Mouse (Mus musculus): Measurements from ENCODE around the gene Acmsd. TPM values are rescaled to one million over a fixed set of nuclear protein-coding genes. Genes with fewer than 3 reads are reported as not detected.

Acmsd gene
- polyA plus RNA-seq, 2 experiments, result 4.5 to 7.1 TPM

- WGBS (ENCODE audit: insufficient replicate concordance), result 38% methylated on average over 2 of the region's 2 CpGs
Observed at GRCm38 (mm10) chr1:127780849-127781248, 51.6 kb downstream of the Acmsd start.

GRCm38 (mm10) chr1:127783862-127784261 lies 54.6 kb downstream of the Acmsd start:
- DNase-seq (ENCODE audit: low read depth in 3 of 3, low spot score in 3 of 3), result no peak
- no peaks in the 10 kb centered on the region for H3K9me3 ChIP-seq (ENCODE audit: control insufficient read depth, low read length)
- H3K4me3 ChIP-seq (ENCODE audit: insufficient read depth in 1 of 2, low read depth in 2 of 2, low read length in 2 of 2), result no peak overlapping the region
- H3K9ac ChIP-seq (replicated peaks), result no peak overlapping the region
- peaks cover 20 to 24% of the 10 kb centered on the region in 2 experiments for H3K4me1 ChIP-seq (replicated peaks; ENCODE audit: control insufficient read depth in 2 of 2, insufficient read depth in 2 of 2, low read length in 1 of 2)
- ATAC-seq (ENCODE audit: insufficient read depth), result no peak
- no peaks in the 10 kb centered on the region for H3K27me3 ChIP-seq (ENCODE audit: control insufficient read depth, insufficient read depth, low read length)
- no peak overlapping the region for H3K27ac ChIP-seq
- peaks cover 13% of the 10 kb centered on the region for H3K36me3 ChIP-seq (replicated peaks; ENCODE audit: control insufficient read depth, insufficient read depth, low read depth)
- no peak for TF ChIP-seq EP300 (IDR thresholded peaks at IDR 0.05; ENCODE audit: low read depth)
- no peak for TF ChIP-seq CTCF (IDR thresholded peaks at IDR 0.05; ENCODE audit: low read depth)
- H3K4me2 ChIP-seq (ENCODE audit: low read depth), result no peak overlapping the region

More at GRCm38 (mm10) chr1:127780849-127781248, 51.6 kb downstream of the Acmsd start:
- Histone ChIP-seq H3K9ac (replicated peaks) (no peak overlapping the region), H3K4me1 (replicated peaks; ENCODE audit: control insufficient read depth in 2 of 2, insufficient read depth in 2 of 2, low read length in 1 of 2) (peaks cover 35% of the 10 kb centered on the region in 2 experiments), H3K36me3 (replicated peaks; ENCODE audit: control insufficient read depth, insufficient read depth, low read depth) (peaks cover 28% of the 10 kb centered on the region), H3K27ac (no peak overlapping the region), H3K4me2 (ENCODE audit: low read depth) (no peak overlapping the region), H3K4me3 (ENCODE audit: insufficient read depth in 1 of 2, low read depth in 2 of 2, low read length in 2 of 2) (no peak overlapping the region), H3K9me3 (ENCODE audit: control insufficient read depth, low read length) (no peaks in the 10 kb centered on the region), H3K27me3 (ENCODE audit: control insufficient read depth, insufficient read depth, low read length) (no peaks in the 10 kb centered on the region)
- no peak for DNase-seq (ENCODE audit: low read depth in 3 of 3, low spot score in 3 of 3)
- TF ChIP-seq EP300 (IDR thresholded peaks at IDR 0.05; ENCODE audit: low read depth), result no peak
- no peak for TF ChIP-seq CTCF (IDR thresholded peaks at IDR 0.05; ENCODE audit: low read depth)
- ATAC-seq (ENCODE audit: insufficient read depth), result no peak

GRCm38 (mm10) chr1:127785882-127786281 lies 56.7 kb downstream of the Acmsd start:
- no peak for ATAC-seq (ENCODE audit: insufficient read depth)
- Histone ChIP-seq H3K27me3 (ENCODE audit: control insufficient read depth, insufficient read depth, low read length) (no peaks in the 10 kb centered on the region), H3K4me2 (ENCODE audit: low read depth) (no peak overlapping the region), H3K36me3 (replicated peaks; ENCODE audit: control insufficient read depth, insufficient read depth, low read depth) (peaks cover 7% of the 10 kb centered on the region), H3K9me3 (ENCODE audit: control insufficient read depth, low read length) (no peaks in the 10 kb centered on the region), H3K27ac (no peak overlapping the region), H3K4me1 (replicated peaks; ENCODE audit: control insufficient read depth in 2 of 2, insufficient read depth in 2 of 2, low read length in 1 of 2) (peaks cover 8 to 9% of the 10 kb centered on the region in 2 experiments), H3K9ac (replicated peaks) (no peak overlapping the region), H3K4me3 (ENCODE audit: insufficient read depth in 1 of 2, low read depth in 2 of 2, low read length in 2 of 2) (no peak overlapping the region)
- 37% methylated on average over 1 of the region's 1 CpGs for WGBS (ENCODE audit: insufficient replicate concordance)
- no peak for DNase-seq (ENCODE audit: low read depth in 3 of 3, low spot score in 3 of 3)
- TF ChIP-seq EP300 (IDR thresholded peaks at IDR 0.05; ENCODE audit: low read depth), result no peak
- TF ChIP-seq CTCF (IDR thresholded peaks at IDR 0.05; ENCODE audit: low read depth), result no peak

- Histone ChIP-seq H3K4me1 (replicated peaks; ENCODE audit: control insufficient read depth in 2 of 2, insufficient read depth in 2 of 2, low read length in 1 of 2) (no peaks in the 10 kb centered on the region), H3K9ac (replicated peaks) (no peak overlapping the region), H3K27ac (no peak overlapping the region), H3K27me3 (ENCODE audit: control insufficient read depth, insufficient read depth, low read length) (no peaks in the 10 kb centered on the region), H3K4me2 (ENCODE audit: low read depth) (no peak overlapping the region), H3K9me3 (ENCODE audit: control insufficient read depth, low read length) (no peaks in the 10 kb centered on the region), H3K4me3 (ENCODE audit: insufficient read depth in 1 of 2, low read depth in 2 of 2, low read length in 2 of 2) (no peak overlapping the region), H3K36me3 (replicated peaks; ENCODE audit: control insufficient read depth, insufficient read depth, low read depth) (peaks cover 12% of the 10 kb centered on the region)
- no peak for ATAC-seq (ENCODE audit: insufficient read depth)
- no peak for DNase-seq (ENCODE audit: low read depth in 3 of 3, low spot score in 3 of 3)
- TF ChIP-seq CTCF (IDR thresholded peaks at IDR 0.05; ENCODE audit: low read depth) (no peak), EP300 (IDR thresholded peaks at IDR 0.05; ENCODE audit: low read depth) (no peak)
- 73% methylated on average over 6 of the region's 6 CpGs for WGBS (ENCODE audit: insufficient replicate concordance)
Observed at GRCm38 (mm10) chr1:127788943-127789342, 59.7 kb downstream of the Acmsd start.

GRCm38 (mm10) chr1:127793459-127793858 lies 64.2 kb downstream of the Acmsd start:
- H3K4me1 ChIP-seq (replicated peaks; ENCODE audit: control insufficient read depth in 2 of 2, insufficient read depth in 2 of 2, low read length in 1 of 2), result no peaks in the 10 kb centered on the region
- no peak overlapping the region for H3K4me2 ChIP-seq (ENCODE audit: low read depth)
- H3K27ac ChIP-seq, result no peak overlapping the region
- no peak overlapping the region for H3K4me3 ChIP-seq (ENCODE audit: insufficient read depth in 1 of 2, low read depth in 2 of 2, low read length in 2 of 2)
- H3K9ac ChIP-seq (replicated peaks), result no peak overlapping the region
- H3K9me3 ChIP-seq (ENCODE audit: control insufficient read depth, low read length), result no peaks in the 10 kb centered on the region
- TF ChIP-seq EP300 (IDR thresholded peaks at IDR 0.05; ENCODE audit: low read depth) (no peak), CTCF (IDR thresholded peaks at IDR 0.05; ENCODE audit: low read depth) (no peak)
- peaks cover 20% of the 10 kb centered on the region for H3K36me3 ChIP-seq (replicated peaks; ENCODE audit: control insufficient read depth, insufficient read depth, low read depth)
- H3K27me3 ChIP-seq (ENCODE audit: control insufficient read depth, insufficient read depth, low read length), result no peaks in the 10 kb centered on the region
- ATAC-seq (ENCODE audit: insufficient read depth) (no peak), DNase-seq (ENCODE audit: low read depth in 3 of 3, low spot score in 3 of 3) (no peak)
- 87% methylated on average over 1 of the region's 1 CpGs for WGBS (ENCODE audit: insufficient replicate concordance)
